Mouse (Mus musculus) liver, postnatal 0 days (tissue): ENCODE results near the gene Fbxl18. TPM values are rescaled to one million over a fixed set of nuclear protein-coding genes. Genes with fewer than 3 reads are reported as not detected.

ENCODE experiments used
- ATAC-seq: fragments of 200-750 bp; cut with Nextera tagmentation; 2 replicates; pipeline ENCODE4 v1.8.0; 2017; ENCODE audit warnings: mild to moderate bottlenecking, moderate library complexity
- DNase-seq: peaks from one replicate; pipeline ENCODE4 v3.0.0-alpha.2; 2016
- H3K27ac ChIP-seq: fragments of 300-500 bp; sonication (generic); 2 replicates; pipeline ENCODE4 v1.5.1; 2014; ENCODE audit warnings: antibody characterized with exemption, moderate library complexity, mild to moderate bottlenecking, low read depth
- H3K27me3 ChIP-seq: fragments of 300-500 bp; sonication (generic); 2 replicates; pipeline ENCODE4 v1.6.1; 2014; ENCODE audit warnings: low read length, control low read depth, mixed read lengths; ENCODE audit not compliant: insufficient read depth
- H3K36me3 ChIP-seq: fragments of 300-500 bp; sonication (generic); replicated peaks from 2 replicates; pipeline ENCODE4 v1.6.1; 2014; ENCODE audit warnings: mild to moderate bottlenecking, control low read depth, low read length, moderate library complexity, mixed read lengths; ENCODE audit not compliant: insufficient read depth
- H3K4me1 ChIP-seq: fragments of 300-500 bp; sonication (generic); 2 replicates; pipeline ENCODE4 v1.6.1; 2014; ENCODE audit warnings: antibody characterized with exemption, mild to moderate bottlenecking, control low read depth; ENCODE audit not compliant: insufficient read depth
- H3K4me2 ChIP-seq: fragments of 300-500 bp; sonication (generic); 2 replicates; pipeline ENCODE4 v1.6.1; 2014; ENCODE audit warnings: low read depth, mild to moderate bottlenecking, low read length, moderate library complexity, mixed read lengths
- H3K4me3 ChIP-seq: fragments of 300-500 bp; sonication (generic); 2 replicates; pipeline ENCODE4 v1.5.1; 2014; ENCODE audit warnings: low read depth, low read length
- H3K9ac ChIP-seq: fragments of 300-500 bp; sonication (generic); replicated peaks from 2 replicates; pipeline ENCODE4 v1.6.1; 2014; ENCODE audit warnings: mild to moderate bottlenecking, moderate library complexity
- H3K9me3 ChIP-seq: fragments of 300-500 bp; sonication (generic); 2 replicates; pipeline ENCODE4 v1.6.1; 2016; ENCODE audit warnings: mild to moderate bottlenecking, control low read depth, low read length, mixed read lengths
- CTCF ChIP-seq: sonication (generic); IDR thresholded peaks from 2 replicates; pipeline ENCODE4 v1.5.1; 2016; ENCODE audit warnings: antibody characterized with exemption, low read depth
- EP300 ChIP-seq: IDR thresholded peaks from 2 replicates; pipeline ENCODE4 v1.6.1; 2016; ENCODE audit warnings: antibody characterized with exemption, low read depth, mild to moderate bottlenecking
- WGBS: fragments of 180-500 bp; shearing (Covaris S2); extraction: QIAGEN DNeasy Blood & Tissue Kit; methylation state at CpG from one replicate; pipeline ENCODE4 v1.1.7; 2014; ENCODE audit not compliant: insufficient replicate concordance; 5-methylcytosine and 5-hydroxymethylcytosine counted together
- polyA plus RNA-seq: library from polyadenylated mRNA; unstranded; fragments of >200 nt; fragmentation: Nextera tagmentation; extraction: Ambion mirVana; gene quantifications from 2 replicates; pipeline ENCODE4 v1.2.1, GENCODE M21; 2015

Gene Fbxl18
- polyA plus RNA-seq, 1 experiment from 2014 or later: 3.2 TPM

DNA sequence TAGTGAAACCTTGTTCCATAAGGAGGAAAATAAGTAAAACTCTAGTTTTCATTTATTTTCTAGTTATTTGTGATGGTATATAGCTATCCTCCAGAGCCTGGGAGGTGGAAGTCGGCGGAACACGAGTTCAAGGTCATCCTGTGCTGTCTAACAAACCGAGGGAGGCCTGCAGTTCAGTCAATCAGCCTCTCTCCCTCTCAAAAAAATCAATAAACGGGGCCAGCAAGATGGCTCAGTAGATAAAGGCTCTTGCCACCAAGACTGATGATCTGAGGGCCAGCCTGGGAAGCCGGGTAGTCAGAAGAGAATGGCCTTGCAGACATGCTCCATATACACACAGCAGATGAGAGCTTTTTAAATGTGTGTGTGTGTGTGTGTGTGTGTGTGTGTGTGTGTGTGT, 71.1 kb downstream of the Fbxl18 start:
- peak overlapping the region; percentile 93 for H3K9ac ChIP-seq
- peak overlapping the region; percentile 99 for H3K27ac ChIP-seq
- no peak for ATAC-seq
- WGBS: 44% methylated on average over 6 of the region's 6 CpGs
- H3K4me2 ChIP-seq: peak overlapping the region; percentile 76
- peaks cover 30% of the 10 kb centered on the region for H3K27me3 ChIP-seq
- TF ChIP-seq CTCF (no peak), EP300 (no peak)
- 0 out of 2 replicates have a peak overlapping the region, but pooled peaks have one; percentile 78 for H3K4me3 ChIP-seq
- no peaks in the 10 kb centered on the region for H3K9me3 ChIP-seq
- no peak for DNase-seq
- H3K36me3 ChIP-seq: no peaks in the 10 kb centered on the region
- H3K4me1 ChIP-seq: peaks cover 13% of the 10 kb centered on the region

- peaks cover 13% of the 10 kb centered on the region for H3K4me1 ChIP-seq
- H3K4me3 ChIP-seq: peak overlapping the region; percentile 78
- peak overlapping the region; percentile 93 for H3K9ac ChIP-seq
- H3K9me3 ChIP-seq: no peaks in the 10 kb centered on the region
- WGBS: 15% methylated on average over 31 of the region's 31 CpGs
- TF ChIP-seq CTCF (no peak), EP300 (no peak)
- DNase-seq: peak; percentile 78
- peaks cover 38% of the 10 kb centered on the region for H3K27me3 ChIP-seq
- peak; percentile 54 for ATAC-seq
- H3K27ac ChIP-seq: peak overlapping the region; percentile 99
- no peaks in the 10 kb centered on the region for H3K36me3 ChIP-seq
- H3K4me2 ChIP-seq: peak overlapping the region; percentile 76
Observed at GRCm38 (mm10) chr5:142823096-142824062, 71.8 kb downstream of the Fbxl18 start.

DNA sequence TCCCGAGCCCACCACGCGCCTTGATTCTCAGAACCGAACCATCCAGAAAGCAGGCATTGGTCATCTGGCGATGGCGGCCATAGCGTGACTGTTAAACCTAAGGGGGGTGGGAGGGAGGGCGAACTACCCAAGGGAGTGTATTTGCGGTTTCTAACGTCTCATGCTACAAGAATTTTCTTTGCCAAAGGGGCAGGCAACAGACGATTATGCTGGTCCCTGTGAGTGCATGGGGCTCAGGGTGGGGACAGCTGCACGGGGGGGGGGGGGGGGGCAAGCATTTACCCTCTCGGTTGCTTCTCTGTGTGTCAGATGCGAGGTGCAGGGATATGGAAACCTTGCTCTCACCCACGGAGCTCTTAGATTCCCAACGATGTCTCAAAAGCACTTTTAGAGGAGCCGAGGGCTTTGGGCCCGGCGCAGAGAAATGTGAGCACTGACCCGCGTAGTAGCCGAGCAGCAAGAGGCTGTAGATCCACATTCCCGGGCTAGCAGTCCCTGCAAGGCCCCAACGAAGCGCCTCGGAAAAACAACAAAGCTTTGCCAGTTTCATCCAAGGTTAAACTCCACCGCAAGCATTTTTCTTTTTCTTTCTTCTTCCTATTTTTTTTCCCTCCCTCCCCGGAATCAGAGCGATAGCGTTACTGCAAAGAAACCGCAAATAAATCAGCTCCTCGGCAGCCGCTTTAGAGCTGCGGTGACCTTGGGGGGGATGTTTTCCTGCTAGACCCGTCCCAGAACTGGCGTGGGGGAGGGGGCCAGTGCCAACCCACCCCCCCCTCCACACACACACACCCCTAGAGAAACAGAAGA, 72.7 kb downstream of the Fbxl18 start:
- H3K9me3 ChIP-seq: no peaks in the 10 kb centered on the region
- H3K4me2 ChIP-seq: peak overlapping the region; percentile 76
- peak; percentile 35 for DNase-seq
- peaks cover 13% of the 10 kb centered on the region for H3K4me1 ChIP-seq
- no peaks in the 10 kb centered on the region for H3K36me3 ChIP-seq
- no peak for ATAC-seq
- WGBS: under 1% methylated on average over 34 of the region's 36 CpGs
- H3K27me3 ChIP-seq: peaks cover 46% of the 10 kb centered on the region
- peak overlapping the region; percentile 78 for H3K4me3 ChIP-seq
- TF ChIP-seq EP300 (no peak), CTCF (no peak)
- H3K9ac ChIP-seq: peak overlapping the region; percentile 93
- peak overlapping the region; percentile 99 for H3K27ac ChIP-seq

- ATAC-seq: no peak
- Histone ChIP-seq H3K4me2 (peak overlapping the region; percentile 76), H3K27me3 (peaks cover 52% of the 10 kb centered on the region), H3K4me1 (peaks cover 13% of the 10 kb centered on the region), H3K9ac (peak overlapping the region; percentile 93), H3K4me3 (peak overlapping the region; percentile 78), H3K27ac (peak overlapping the region; percentile 99), H3K9me3 (no peaks in the 10 kb centered on the region), H3K36me3 (no peaks in the 10 kb centered on the region)
- 2% methylated on average over 9 of the region's 9 CpGs for WGBS
- TF ChIP-seq CTCF: no peak
- no peak for TF ChIP-seq EP300
- DNase-seq: no peak
Observed at GRCm38 (mm10) chr5:142821974-142822285, 73.3 kb downstream of the Fbxl18 start.

GRCm38 (mm10) chr5:142821266-142821973, 73.8 kb downstream of the Fbxl18 start:
- no peaks in the 10 kb centered on the region for H3K36me3 ChIP-seq
- peak; percentile 33 for ATAC-seq
- no peaks in the 10 kb centered on the region for H3K9me3 ChIP-seq
- peak overlapping the region; percentile 93 for H3K9ac ChIP-seq
- H3K4me3 ChIP-seq: peak overlapping the region; percentile 78
- DNase-seq: peak; percentile 84
- peaks cover 56% of the 10 kb centered on the region for H3K27me3 ChIP-seq
- H3K4me1 ChIP-seq: peaks cover 13% of the 10 kb centered on the region
- TF ChIP-seq EP300 (no peak), CTCF (no peak)
- peak overlapping the region; percentile 99 for H3K27ac ChIP-seq
- under 1% methylated on average over 36 of the region's 36 CpGs for WGBS
- H3K4me2 ChIP-seq: peak overlapping the region; percentile 76
